Mouse (Mus musculus): Measurements from ENCODE around the gene Timm22.

Gene Timm22

GRCm38 (mm10) chr11:76406702-76407583, at the start of gene Timm22:
Gene Timm22, plus strand, starts transcription at chr11:76406952.
- ChIA-PET CTCF (interaction anchor here (0.5 to 2.1 kb wide), 74 partner anchors 8 to 1501 kb away, joined by 3 to 42 read pairs (median 4); partner anchors contain the start of genes Nxn (in 2 of the 4), Dbil5 (in 1 of the 4), Fam57a (in 1 of the 4) and Gemin4 (in 1 of the 4)), POLR2A (interaction anchor here (0.5 to 3.4 kb wide), 61 partner anchors 8 to 630 kb away, joined by 3 to 19 read pairs (median 3); partner anchors contain the start of genes Gemin4 (in 3 of the 4), Dbil5 (in 2 of the 4), Fam57a (in 1 of the 4) and Glod4 (in 1 of the 4))

- ChIA-PET CTCF (interaction anchor here in 2 of 4 experiments (0.5 to 1.6 kb wide), 5 partner anchors 24 to 99 kb away, joined by 4 to 7 read pairs (median 4); no protein-coding TSS in a partner anchor), POLR2A (interaction anchor here (0.6 to 3.3 kb wide), 24 partner anchors 9 to 78 kb away, joined by 3 to 27 read pairs (median 4); partner anchors contain the start of gene Nxn (in 1 of the 4))
These were observed 49.3 kb upstream of the Timm22 start for GRCm38 (mm10) chr11:76357464-76357863.

GRCm38 (mm10) chr11:76358628-76359320, 48.0 kb upstream of the Timm22 start:
- POLR2A ChIA-PET = interaction anchor here (0.5 to 3.3 kb wide), 22 partner anchors 8 to 566 kb away, joined by 3 to 27 read pairs (median 4); partner anchors contain the start of gene Blmh (in 1 of the 4)
- CTCF ChIA-PET = interaction anchor here (0.6 to 1.4 kb wide), 7 partner anchors 13 to 650 kb away, joined by 3 to 13 read pairs (median 4); no protein-coding TSS in a partner anchor

GRCm38 (mm10) chr11:76360255-76360654, 46.5 kb upstream of the Timm22 start:
- ChIA-PET CTCF (no interaction called here), POLR2A (interaction anchor here in 1 of 4 experiments (0.6 to 1.1 kb wide), 2 partner anchors 32 to 100 kb away, joined by 3 read pairs; no protein-coding TSS in a partner anchor)

GRCm38 (mm10) chr11:76361422-76361821, 45.3 kb upstream of the Timm22 start:
- POLR2A ChIA-PET = interaction anchor here in 3 of 4 experiments (0.6 to 1.4 kb wide), 4 partner anchors 9 to 35 kb away, joined by 3 to 8 read pairs (median 5); no protein-coding TSS in a partner anchor

GRCm38 (mm10) chr11:76363178-76363577, 43.6 kb upstream of the Timm22 start:
- POLR2A ChIA-PET = interaction anchor here (1.0 to 4.4 kb wide), 15 partner anchors 9 to 120 kb away, joined by 3 to 37 read pairs (median 4); partner anchors contain the start of genes Glod4 (in 1 of the 4) and Mrm3 (in 1 of the 4)
- CTCF ChIA-PET = interaction anchor here in 3 of 4 experiments (0.5 to 1.3 kb wide), 3 partner anchors 11 to 371 kb away, joined by 3 to 5 read pairs (median 3); no protein-coding TSS in a partner anchor

More at GRCm38 (mm10) chr11:76361422-76361821, 45.3 kb upstream of the Timm22 start:
- CTCF ChIA-PET = interaction anchor here in 1 of 4 experiments (1.6 kb wide), 1 partner anchor 10 kb away, joined by 3 read pairs; no protein-coding TSS in a partner anchor

- ChIA-PET POLR2A (interaction anchor here (0.9 to 4.4 kb wide), 18 partner anchors 9 to 146 kb away, joined by 3 to 37 read pairs (median 4); partner anchors contain the start of genes Dbil5 (in 1 of the 4), Gemin4 (in 1 of the 4), Glod4 (in 1 of the 4) and Mrm3 (in 1 of the 4)), CTCF (interaction anchor here in 3 of 4 experiments (0.5 to 1.3 kb wide), 3 partner anchors 10 to 372 kb away, joined by 3 to 5 read pairs (median 3); no protein-coding TSS in a partner anchor)
These were observed 43.1 kb upstream of the Timm22 start for GRCm38 (mm10) chr11:76363636-76364035.

- ChIA-PET CTCF (interaction anchor here in 3 of 4 experiments (0.5 to 1.3 kb wide), 3 partner anchors 10 to 372 kb away, joined by 3 to 5 read pairs (median 3); no protein-coding TSS in a partner anchor), POLR2A (interaction anchor here (0.6 to 4.4 kb wide), 21 partner anchors 10 to 630 kb away, joined by 3 to 37 read pairs (median 4); partner anchors contain the start of genes Dbil5 (in 1 of the 4), Gemin4 (in 1 of the 4), Glod4 (in 1 of the 4) and Mrm3 (in 1 of the 4))
These were observed 42.7 kb upstream of the Timm22 start for GRCm38 (mm10) chr11:76364038-76364437.

- ChIA-PET CTCF (interaction anchor here in 1 of 4 experiments (1.1 to 2.0 kb wide), 6 partner anchors 14 to 149 kb away, joined by 3 to 11 read pairs (median 5); partner anchors contain the start of genes Dbil5 and Gemin4), POLR2A (interaction anchor here in 3 of 4 experiments (0.6 to 4.5 kb wide), 34 partner anchors 8 to 149 kb away, joined by 3 to 37 read pairs (median 4); partner anchors contain the start of genes Dbil5 (in 1 of the 3), Gemin4 (in 1 of the 3) and Timm22 (in 1 of the 3))
These were observed 40.0 kb upstream of the Timm22 start for GRCm38 (mm10) chr11:76366720-76367119.

GRCm38 (mm10) chr11:76370491-76370890, 36.3 kb upstream of the Timm22 start:
- POLR2A ChIA-PET = interaction anchor here (0.6 to 7.4 kb wide), 17 partner anchors 11 to 843 kb away, joined by 3 to 132 read pairs (median 4); partner anchors contain the start of genes Glod4 (in 2 of the 4) and Mrm3 (in 2 of the 4)
- CTCF ChIA-PET = interaction anchor here in 3 of 4 experiments (0.6 to 1.0 kb wide), 6 partner anchors 10 to 123 kb away, joined by 3 to 8 read pairs (median 3); no protein-coding TSS in a partner anchor

GRCm38 (mm10) chr11:76372120-76372519, 34.6 kb upstream of the Timm22 start:
- ChIA-PET POLR2A (interaction anchor here (0.5 to 7.4 kb wide), 18 partner anchors 9 to 199 kb away, joined by 3 to 132 read pairs (median 5); partner anchors contain the start of gene Timm22 (in 1 of the 4)), CTCF (interaction anchor here in 2 of 4 experiments (0.7 to 1.2 kb wide), 2 partner anchors 13 to 69 kb away, joined by 3 to 5 read pairs; no protein-coding TSS in a partner anchor)

- ChIA-PET CTCF (interaction anchor here in 1 of 4 experiments (0.7 kb wide), 1 partner anchor 69 kb away, joined by 5 read pairs; no protein-coding TSS in a partner anchor), POLR2A (interaction anchor here in 3 of 4 experiments (0.5 to 7.4 kb wide), 15 partner anchors 8 to 1219 kb away, joined by 3 to 132 read pairs (median 6); partner anchors contain the start of gene Timm22 (in 1 of the 3))
These were observed 34.2 kb upstream of the Timm22 start for GRCm38 (mm10) chr11:76372534-76372933.

GRCm38 (mm10) chr11:76374491-76375185, 32.1 kb upstream of the Timm22 start:
- ChIA-PET POLR2A (interaction anchor here (0.6 to 7.4 kb wide), 41 partner anchors 8 to 559 kb away, joined by 3 to 132 read pairs (median 4); partner anchors contain the start of genes Dbil5 (in 2 of the 4), Gemin4 (in 2 of the 4), Nxn (in 1 of the 4) and Timm22 (in 1 of the 4)), CTCF (interaction anchor here (0.7 to 2.6 kb wide), 12 partner anchors 11 to 121 kb away, joined by 3 to 10 read pairs (median 3); partner anchors contain the start of gene Nxn (in 1 of the 4))

GRCm38 (mm10) chr11:76376425-76376824, 30.3 kb upstream of the Timm22 start:
- POLR2A ChIA-PET = interaction anchor here in 2 of 4 experiments (0.7 to 7.4 kb wide), 6 partner anchors 11 to 27 kb away, joined by 3 to 132 read pairs (median 32); partner anchors contain the start of gene Nxn (in 1 of the 2)
- CTCF ChIA-PET = interaction anchor here in 3 of 4 experiments (0.6 to 1.3 kb wide), 6 partner anchors 10 to 130 kb away, joined by 3 to 4 read pairs (median 3); no protein-coding TSS in a partner anchor

GRCm38 (mm10) chr11:76379921-76380544, 26.7 kb upstream of the Timm22 start:
- CTCF ChIA-PET = interaction anchor here in 1 of 4 experiments (0.7 to 1.4 kb wide), 2 partner anchors 10 kb away, joined by 3 read pairs; no protein-coding TSS in a partner anchor
- POLR2A ChIA-PET = interaction anchor here in 3 of 4 experiments (0.6 to 2.2 kb wide), 6 partner anchors 8 to 1926 kb away, joined by 3 to 10 read pairs (median 4); no protein-coding TSS in a partner anchor
